Comparison of ENCODE assay signal across 28 mouse cellular contexts in genomic region chr3:7953911-7954310, GRCm38 (mm10).
"Had no signal": no experiment of that assay in that cellular context is flagged by ENCODE, and none has a peak within 500 bp of the region (broad histone marks: within the 10 kb centered on the region; RNA-seq: fewer than 3 reads in every experiment).

No protein-coding gene starts in this region.

- H3K4me3 ChIP-seq: left cerebral cortex, adult 2 months; limb, embryonic 10.5 days; limb, embryonic 12.5 days; limb, embryonic 13.5 days; limb, embryonic 15.5 days; liver, embryonic 12.5 days; liver, embryonic 13.5 days; liver, embryonic 15.5 days; lung, embryonic 15.5 days; megakaryocyte, embryonic 14.5 days; midbrain, embryonic 10.5 days; midbrain, embryonic 12.5 days; midbrain, embryonic 13.5 days; midbrain, embryonic 15.5 days; myocyte had no signal

- H3K27me3 ChIP-seq: limb, embryonic 12.5 days; limb, embryonic 13.5 days; limb, embryonic 15.5 days; liver, embryonic 12.5 days; liver, embryonic 13.5 days; liver, embryonic 15.5 days; lung, embryonic 15.5 days; megakaryocyte, embryonic 14.5 days; midbrain, embryonic 12.5 days; midbrain, embryonic 13.5 days; midbrain, embryonic 15.5 days had no signal

- H3K4me1 ChIP-seq: limb, embryonic 10.5 days; limb, embryonic 12.5 days; limb, embryonic 13.5 days; limb, embryonic 15.5 days; liver, embryonic 12.5 days; liver, embryonic 13.5 days; liver, embryonic 15.5 days; lung, embryonic 15.5 days; megakaryocyte, embryonic 14.5 days; midbrain, embryonic 10.5 days; midbrain, embryonic 12.5 days; midbrain, embryonic 13.5 days; midbrain, embryonic 15.5 days had no signal

- DNase-seq: left cerebral cortex, postnatal 4 days; liver; liver, embryonic 13.5 days; liver, postnatal 0 days; lung, adult 18-20 months; lung, adult 2 months; lung, embryonic 14.5 days; lung, postnatal 10 days; lung, postnatal 14 days; lung, postnatal 36 days; lung, postnatal 4 days; midbrain, embryonic 14.5 days had no signal

- H3K27ac ChIP-seq: left cerebral cortex, adult 2 months; limb, embryonic 10.5 days; limb, embryonic 12.5 days; limb, embryonic 13.5 days; limb, embryonic 15.5 days; liver, embryonic 12.5 days; liver, embryonic 13.5 days; liver, embryonic 14.5 days; liver, embryonic 15.5 days; lung, embryonic 15.5 days; macrophage; midbrain, embryonic 10.5 days; midbrain, embryonic 12.5 days; midbrain, embryonic 13.5 days; midbrain, embryonic 15.5 days had no signal

- H3K36me3 ChIP-seq: limb, embryonic 10.5 days; limb, embryonic 12.5 days; limb, embryonic 13.5 days; limb, embryonic 15.5 days; liver, embryonic 12.5 days; liver, embryonic 13.5 days; liver, embryonic 15.5 days; lung, embryonic 15.5 days; midbrain, embryonic 10.5 days; midbrain, embryonic 12.5 days; midbrain, embryonic 13.5 days; midbrain, embryonic 15.5 days had no signal
